Mouse (Mus musculus) ovary, postnatal 14 days (tissue): ENCODE data around the gene Hnrnpul1.
"Not testable (repeated sequence)": the region's sequence is repeated elsewhere in the genome, so short reads cannot be mapped to it uniquely, and the experiment has no call there.

Source experiments
- DNase-seq: peaks from one replicate; pipeline ENCODE4 v3.0.0; 2022; ENCODE audit warnings: low spot score

Hnrnpul1 gene

GRCm38 (mm10) chr7:25780753-25781152 is 26.2 kb upstream of the Hnrnpul1 start:
- no peak for DNase-seq

- no peak for DNase-seq
Observed at GRCm38 (mm10) chr7:25780021-25780420, 25.5 kb upstream of the Hnrnpul1 start.

- DNase-seq = no peak
Observed at GRCm38 (mm10) chr7:25768229-25768628, 13.7 kb upstream of the Hnrnpul1 start.

- no peak for DNase-seq
Observed at GRCm38 (mm10) chr7:25766108-25766507, 11.6 kb upstream of the Hnrnpul1 start.

- no peak for DNase-seq
Observed at GRCm38 (mm10) chr7:25764221-25764620, 9.7 kb upstream of the Hnrnpul1 start.

- no peak for DNase-seq
Observed at GRCm38 (mm10) chr7:25763678-25764077, 9.1 kb upstream of the Hnrnpul1 start.

GRCm38 (mm10) chr7:25761354-25761753 is 6.8 kb upstream of the Hnrnpul1 start:
- DNase-seq = no peak

GRCm38 (mm10) chr7:25756011-25756410 is 1.5 kb upstream of the Hnrnpul1 start:
- DNase-seq = peak; percentile 83

GRCm38 (mm10) chr7:25755468-25755833 is 894 bp upstream of the Hnrnpul1 start:
- DNase-seq = peak; percentile 45

- no peak for DNase-seq
Observed at GRCm38 (mm10) chr7:25754439-25754737, 169 bp downstream of the Hnrnpul1 start.

- DNase-seq = no peak
Observed at GRCm38 (mm10) chr7:25753643-25754438, 716 bp downstream of the Hnrnpul1 start.

GRCm38 (mm10) chr7:25753076-25753475 is 1.5 kb downstream of the Hnrnpul1 start:
- DNase-seq = no peak

- DNase-seq = no peak
Observed at GRCm38 (mm10) chr7:25746844-25747243, 7.7 kb downstream of the Hnrnpul1 start.

GRCm38 (mm10) chr7:25738277-25738676 is 16.3 kb downstream of the Hnrnpul1 start:
- no peak for DNase-seq

- no peak for DNase-seq
Observed at GRCm38 (mm10) chr7:25736920-25737319, 17.6 kb downstream of the Hnrnpul1 start.

- DNase-seq = no peak
Observed at GRCm38 (mm10) chr7:25734991-25735390, 19.6 kb downstream of the Hnrnpul1 start.

GRCm38 (mm10) chr7:25731294-25732055 is 23.1 kb downstream of the Hnrnpul1 start:
- DNase-seq = no peak

- no peak for DNase-seq
Observed at GRCm38 (mm10) chr7:25729862-25730261, 24.7 kb downstream of the Hnrnpul1 start.

GRCm38 (mm10) chr7:25729396-25729795 is 25.2 kb downstream of the Hnrnpul1 start:
- DNase-seq = no peak

GRCm38 (mm10) chr7:25727800-25728199 is 26.8 kb downstream of the Hnrnpul1 start:
- DNase-seq = no peak

GRCm38 (mm10) chr7:25725886-25726285 is 28.7 kb downstream of the Hnrnpul1 start:
- DNase-seq = no peak

GRCm38 (mm10) chr7:25721776-25722175 is 32.8 kb downstream of the Hnrnpul1 start:
- not testable (repeated sequence) for DNase-seq

- DNase-seq = no peak
Observed at GRCm38 (mm10) chr7:25720760-25721159, 33.8 kb downstream of the Hnrnpul1 start.
